Mouse (Mus musculus) induced T-regulatory cell, adult 2 months (primary cell): ENCODE results near the gene Elmo1.
A peak's percentile ranks its signal among the peaks of the same experiment; 100 is the strongest.

Experiments used
- DNase-seq: peaks from one replicate; pipeline ENCODE4 v3.0.0-alpha.2; 2012; ENCODE audit warnings: low read depth

The Elmo1 gene

DNA sequence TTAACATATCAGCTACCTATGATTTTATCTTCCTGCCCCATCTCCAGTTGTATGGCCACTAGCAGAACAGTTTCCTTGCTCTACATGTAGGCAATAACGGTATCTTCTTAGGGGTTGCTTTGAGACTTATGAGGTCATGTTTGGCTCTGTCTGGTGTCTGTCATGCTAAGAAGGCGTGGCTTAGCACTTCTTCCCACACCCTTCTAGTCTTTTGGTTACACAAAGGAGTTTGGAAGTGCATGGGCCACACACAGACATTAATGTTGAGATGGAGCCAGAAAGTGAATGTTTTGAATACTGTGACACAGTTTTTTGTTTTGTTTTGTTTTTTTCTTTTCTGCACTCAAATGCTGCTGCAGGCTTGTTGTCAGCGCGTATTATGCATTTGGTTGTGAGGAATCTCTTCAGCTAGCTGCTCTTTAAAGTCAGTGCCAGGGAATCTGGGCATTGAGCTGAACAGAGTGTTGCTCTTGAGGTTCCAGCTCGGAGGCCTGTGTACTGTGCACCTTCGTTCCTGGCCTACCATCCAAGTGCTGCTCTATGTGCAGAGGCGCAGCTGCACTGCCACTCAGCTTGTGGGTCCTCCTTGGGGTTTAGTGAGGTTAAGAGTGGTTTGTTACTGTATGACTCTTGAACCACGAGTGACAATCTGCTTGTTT, 31.1 kb downstream of the Elmo1 start:
- peak; percentile 63 for DNase-seq

DNA sequence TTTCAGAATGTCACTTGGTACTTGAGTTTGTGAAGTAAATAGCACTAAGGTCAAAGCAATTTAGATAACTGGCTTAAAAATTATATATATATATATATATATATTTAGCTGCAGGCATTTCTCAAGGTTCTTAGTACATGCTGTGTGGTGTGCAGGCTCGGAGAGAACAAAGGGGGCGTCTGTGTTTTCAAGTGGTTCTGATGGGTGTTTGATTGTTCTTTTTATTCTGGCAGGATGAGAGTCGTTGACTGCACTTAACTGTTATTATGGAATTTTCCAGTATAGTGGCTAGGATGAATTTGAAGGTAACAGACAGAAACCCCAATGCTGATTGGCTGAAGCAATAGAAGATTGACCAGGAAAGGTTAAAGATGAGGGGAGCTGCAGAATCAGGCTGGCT, 33.6 kb downstream of the Elmo1 start:
- DNase-seq = no peak

DNA sequence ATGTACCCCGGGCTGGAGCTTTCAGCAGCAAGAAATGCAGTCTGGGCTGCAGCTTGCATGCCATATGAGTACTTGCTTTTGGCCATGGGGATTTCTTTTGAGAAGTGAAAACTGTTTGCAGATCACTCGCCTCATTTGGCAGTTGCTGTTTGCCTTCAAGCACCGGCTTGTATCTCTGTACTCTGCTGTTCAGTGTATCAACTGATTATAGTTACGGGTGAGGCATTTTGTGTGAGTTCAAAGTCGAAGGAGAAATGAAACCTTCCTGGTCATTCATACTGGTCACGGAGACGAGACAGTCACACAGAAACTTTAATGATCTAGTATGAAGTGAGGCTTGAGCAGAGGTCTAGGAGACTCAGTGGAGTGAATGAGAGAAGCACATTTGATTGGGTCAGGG, 34.6 kb downstream of the Elmo1 start:
- DNase-seq = peak; percentile 49

- DNase-seq = peak; percentile 32
These were observed 35.4 kb downstream of the Elmo1 start for GRCm38 (mm10) chr13:20125845-20126244.

DNA sequence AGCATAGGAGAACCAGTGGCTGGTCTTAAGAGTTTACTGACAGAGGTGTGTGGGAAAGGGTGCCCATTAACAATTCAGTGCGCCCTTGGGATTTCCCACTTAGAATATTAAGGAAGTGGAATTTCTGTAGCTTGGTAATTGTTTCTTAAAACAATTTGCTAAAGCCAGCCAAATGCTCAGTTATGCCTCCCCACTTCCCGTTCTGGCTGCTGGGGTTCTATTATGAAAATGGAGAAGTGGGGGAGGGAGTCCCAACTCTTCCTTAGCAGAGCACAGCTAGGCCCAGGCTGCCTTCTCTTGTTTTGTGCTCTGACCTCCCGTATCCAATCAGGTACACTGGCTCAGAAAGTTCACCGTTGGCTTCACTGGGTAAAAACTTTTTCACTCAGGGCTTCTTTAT, 37.2 kb downstream of the Elmo1 start:
- no peak for DNase-seq

GRCm38 (mm10) chr13:20128097-20128496, 37.7 kb downstream of the Elmo1 start:
- DNase-seq = no peak

DNA sequence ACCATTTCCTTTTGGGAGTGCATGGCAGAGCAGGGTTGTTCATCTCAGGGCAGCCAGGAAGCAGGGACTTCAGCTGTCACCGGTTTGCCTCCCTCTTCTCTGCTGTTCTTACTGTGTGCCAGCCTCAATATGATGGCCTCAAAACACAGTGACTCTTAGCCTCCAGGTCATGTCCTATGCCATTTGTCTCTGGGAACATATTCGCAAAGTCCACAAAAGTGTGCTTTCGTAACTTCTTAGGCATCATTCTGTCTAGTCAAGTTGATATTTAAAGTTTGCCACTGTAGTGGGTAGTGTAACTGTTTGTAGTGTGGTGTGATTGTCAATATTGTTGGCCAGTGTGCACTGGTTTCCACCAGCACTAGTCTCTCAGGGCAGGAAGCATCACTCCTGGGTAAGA, 40.3 kb downstream of the Elmo1 start:
- no peak for DNase-seq

- DNase-seq = peak; percentile 35
These were observed 41.1 kb downstream of the Elmo1 start for GRCm38 (mm10) chr13:20131322-20131997.

- DNase-seq = no peak
These were observed 41.6 kb downstream of the Elmo1 start for GRCm38 (mm10) chr13:20131998-20132371.

- DNase-seq = peak; percentile 51
These were observed 43.4 kb downstream of the Elmo1 start for GRCm38 (mm10) chr13:20133602-20134394.

- peak; percentile 67 for DNase-seq
These were observed 44.2 kb downstream of the Elmo1 start for GRCm38 (mm10) chr13:20134395-20135225.

- peak; percentile 65 for DNase-seq
These were observed 46.4 kb downstream of the Elmo1 start for GRCm38 (mm10) chr13:20136753-20137152.

DNA sequence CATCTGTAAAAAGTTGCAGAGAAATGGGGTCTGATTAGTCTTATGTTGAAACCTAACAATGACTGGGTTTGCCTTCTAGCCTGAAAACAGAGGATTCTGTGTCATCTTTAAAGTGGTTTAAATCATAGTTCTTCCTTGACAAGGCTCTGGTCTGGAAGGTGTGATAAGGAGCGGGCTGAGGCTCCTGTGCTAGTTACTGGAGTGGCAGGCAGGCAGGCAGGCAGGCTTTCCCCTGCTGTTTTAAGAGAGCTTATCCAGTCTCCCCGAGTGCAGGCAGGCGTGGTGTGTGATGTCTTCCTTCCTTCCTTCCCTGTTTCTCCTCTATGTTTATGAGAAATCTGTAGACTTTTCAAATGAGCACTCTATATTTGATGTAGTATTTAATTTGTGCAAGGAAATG, 48.1 kb downstream of the Elmo1 start:
- DNase-seq = no peak

GRCm38 (mm10) chr13:20139060-20139459, 48.7 kb downstream of the Elmo1 start:
- no peak for DNase-seq

DNA sequence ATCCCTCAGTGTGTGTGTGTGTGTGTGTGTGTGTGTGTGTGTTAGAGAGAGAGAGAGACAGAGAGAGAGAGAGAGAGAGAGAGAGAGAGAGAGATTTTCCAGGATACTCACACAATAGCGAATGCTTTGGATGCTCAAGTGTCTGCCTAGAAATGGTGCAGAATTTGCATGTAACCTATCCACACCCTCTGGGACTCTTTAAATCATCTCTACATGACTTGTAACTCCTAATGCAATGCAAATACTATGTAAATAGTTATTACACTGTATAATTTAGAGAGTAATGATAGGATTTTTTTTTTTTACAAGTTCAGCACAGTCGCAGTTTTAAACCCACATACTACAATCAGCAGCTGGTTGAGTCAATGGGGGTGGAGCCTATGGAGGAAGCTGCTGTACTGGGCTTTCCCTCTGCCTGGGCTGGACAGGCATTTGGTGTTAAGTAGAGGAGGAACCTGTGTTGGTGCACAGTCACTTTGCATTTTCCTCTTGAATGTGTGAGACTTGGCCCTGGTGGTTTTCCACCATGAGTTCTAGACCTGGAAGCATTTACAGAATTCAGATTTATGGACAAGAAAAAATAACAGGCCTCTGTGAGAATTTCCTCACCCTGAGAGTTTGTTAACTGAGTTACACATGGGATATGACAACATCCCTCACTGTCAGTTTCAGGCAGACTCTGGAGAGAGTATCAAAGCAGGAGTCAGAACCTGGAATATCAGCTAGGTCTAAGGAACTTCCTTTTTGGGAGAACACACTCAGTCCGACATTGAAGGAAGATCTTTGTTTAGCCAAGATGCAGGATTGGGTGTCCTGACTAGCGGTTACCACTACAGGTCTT, 49.6 kb downstream of the Elmo1 start:
- DNase-seq = peak; percentile 75

GRCm38 (mm10) chr13:20142637-20143036, 52.2 kb downstream of the Elmo1 start:
- DNase-seq = no peak

DNA sequence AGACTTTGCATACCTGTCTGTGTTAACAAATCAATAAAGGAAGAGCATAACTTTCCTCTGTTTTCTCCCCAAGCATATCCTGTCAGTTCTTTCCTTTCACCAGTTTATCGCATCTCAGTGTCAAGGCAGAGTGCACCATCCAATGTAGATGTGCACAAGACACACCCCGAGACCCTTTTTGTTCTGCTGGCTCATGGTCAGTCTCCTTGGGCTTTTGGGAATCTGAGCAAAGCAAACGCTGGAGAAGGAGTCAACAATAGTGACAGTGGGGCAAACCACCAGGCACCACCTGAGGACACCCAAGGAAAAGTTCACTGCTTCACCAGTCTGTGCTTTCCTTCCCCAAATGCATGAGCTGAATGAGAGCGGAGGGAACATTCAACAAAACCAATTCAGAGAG, 56.5 kb downstream of the Elmo1 start:
- DNase-seq = no peak

DNA sequence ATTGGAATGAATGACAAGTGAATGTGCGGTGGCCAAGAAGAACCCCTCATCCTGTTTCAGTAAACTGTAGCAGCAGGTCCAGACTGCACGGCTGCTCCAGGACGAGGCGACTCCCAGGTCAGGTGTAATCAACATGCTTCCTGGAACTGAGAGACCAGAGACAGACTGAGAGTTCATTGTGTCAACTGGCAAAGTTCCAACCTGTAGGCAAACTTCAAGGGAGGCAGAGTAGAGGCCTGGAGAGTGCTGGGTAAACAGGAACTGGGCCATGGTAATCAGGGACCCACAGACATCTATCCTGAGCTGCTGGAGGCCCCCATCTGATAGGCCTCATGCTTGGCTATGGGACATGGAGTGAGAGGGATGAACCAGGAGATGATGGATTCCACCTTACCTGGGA, 57.3 kb downstream of the Elmo1 start:
- DNase-seq = no peak

DNA sequence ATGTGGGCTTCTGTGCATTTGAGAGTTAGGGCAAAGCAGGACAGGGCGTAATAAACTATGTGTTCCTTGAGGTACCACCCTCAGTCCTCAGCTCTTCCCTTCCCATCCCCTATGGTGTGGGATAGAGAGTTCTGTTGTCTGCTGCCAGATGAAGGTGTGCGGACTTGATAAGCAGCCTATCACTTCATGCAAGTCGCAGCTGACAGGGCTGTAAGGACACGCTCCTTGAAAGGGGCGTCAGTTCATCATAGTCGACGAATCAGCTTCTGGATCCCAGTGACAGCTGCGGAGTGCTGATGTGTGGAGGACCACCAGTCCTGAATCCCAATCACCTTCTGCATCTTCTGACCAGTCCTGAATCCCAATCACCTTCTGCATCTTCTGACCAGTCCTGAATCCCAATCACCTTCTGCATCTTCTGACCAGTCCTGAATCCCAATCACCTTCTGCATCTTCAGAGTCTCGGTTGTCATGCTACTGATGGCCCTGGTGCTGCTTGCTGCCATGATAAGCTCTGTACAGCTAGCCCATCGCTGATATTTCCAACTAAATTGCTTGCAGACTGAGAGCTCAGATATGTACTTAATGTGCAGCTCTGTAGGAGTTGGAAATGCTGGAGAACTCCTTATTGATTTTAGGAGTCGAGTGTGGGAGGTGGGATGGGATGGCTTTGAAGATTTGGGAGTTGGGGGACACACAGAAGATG, 59.9 kb downstream of the Elmo1 start:
- DNase-seq = no peak

- no peak for DNase-seq
These were observed 61.0 kb downstream of the Elmo1 start for GRCm38 (mm10) chr13:20151302-20151978.
